Mouse (Mus musculus) spleen, adult 12 weeks (tissue): Measurements from ENCODE around the gene Gm10300.
A peak's percentile ranks its signal among the peaks of the same experiment; 100 is the strongest.

Experiments
- DNase-seq: peaks from one replicate; pipeline ENCODE4 v3.0.0; 2022; ENCODE audit warnings: low spot score

The Gm10300 gene

GRCm38 (mm10) chr4:132074077-132074932 lies at the start of gene Gm10300:
Gene Gm10300, plus strand, starts transcription at chr4:132074697.
- peak; percentile 46 for DNase-seq

- no peak for DNase-seq
Measured at GRCm38 (mm10) chr4:132025264-132025663, 49.2 kb upstream of the Gm10300 start.

GRCm38 (mm10) chr4:132025738-132026527 lies 48.6 kb upstream of the Gm10300 start:
- no peak for DNase-seq

- DNase-seq = no peak
Measured at GRCm38 (mm10) chr4:132027167-132027566, 47.3 kb upstream of the Gm10300 start.

- DNase-seq = no peak
Measured at GRCm38 (mm10) chr4:132027806-132028205, 46.7 kb upstream of the Gm10300 start.

- DNase-seq = no peak
Measured at GRCm38 (mm10) chr4:132029851-132030741, 44.4 kb upstream of the Gm10300 start.

GRCm38 (mm10) chr4:132033183-132033582 lies 41.3 kb upstream of the Gm10300 start:
- DNase-seq = no peak

GRCm38 (mm10) chr4:132034242-132034641 lies 40.3 kb upstream of the Gm10300 start:
- DNase-seq = no peak

- no peak for DNase-seq
Measured at GRCm38 (mm10) chr4:132037137-132037536, 37.4 kb upstream of the Gm10300 start.

- no peak for DNase-seq
Measured at GRCm38 (mm10) chr4:132037991-132038390, 36.5 kb upstream of the Gm10300 start.

GRCm38 (mm10) chr4:132038809-132039208 lies 35.7 kb upstream of the Gm10300 start:
- no peak for DNase-seq

- DNase-seq = no peak
Measured at GRCm38 (mm10) chr4:132039521-132039920, 35.0 kb upstream of the Gm10300 start.

GRCm38 (mm10) chr4:132039975-132040645 lies 34.4 kb upstream of the Gm10300 start:
- no peak for DNase-seq

- no peak for DNase-seq
Measured at GRCm38 (mm10) chr4:132041471-132042332, 32.8 kb upstream of the Gm10300 start.

GRCm38 (mm10) chr4:132043726-132044125 lies 30.8 kb upstream of the Gm10300 start:
- DNase-seq = no peak

GRCm38 (mm10) chr4:132048011-132048991 lies 26.2 kb upstream of the Gm10300 start:
- no peak for DNase-seq

GRCm38 (mm10) chr4:132048995-132049404 lies 25.5 kb upstream of the Gm10300 start:
- DNase-seq = peak; percentile 70

GRCm38 (mm10) chr4:132049549-132050200 lies 24.8 kb upstream of the Gm10300 start:
- no peak for DNase-seq
